Mouse (Mus musculus) CD8-positive naive resting alpha-beta T cell, adult 2 months (primary cell): Measurements from ENCODE around the gene Csrp3.
A peak's percentile ranks its signal among the peaks of the same experiment; 100 is the strongest.

ENCODE experiments used
- DNase-seq, 2 experiments: peaks; one replicate each; pipeline ENCODE4 v3.0.0; 2022; ENCODE audit warnings: low read depth in 2 of 2, low spot score in 2 of 2

Gene Csrp3

GRCm38 (mm10) chr7:48832735-48833134 lies 15.1 kb downstream of the Csrp3 start:
- no peak for DNase-seq

DNA sequence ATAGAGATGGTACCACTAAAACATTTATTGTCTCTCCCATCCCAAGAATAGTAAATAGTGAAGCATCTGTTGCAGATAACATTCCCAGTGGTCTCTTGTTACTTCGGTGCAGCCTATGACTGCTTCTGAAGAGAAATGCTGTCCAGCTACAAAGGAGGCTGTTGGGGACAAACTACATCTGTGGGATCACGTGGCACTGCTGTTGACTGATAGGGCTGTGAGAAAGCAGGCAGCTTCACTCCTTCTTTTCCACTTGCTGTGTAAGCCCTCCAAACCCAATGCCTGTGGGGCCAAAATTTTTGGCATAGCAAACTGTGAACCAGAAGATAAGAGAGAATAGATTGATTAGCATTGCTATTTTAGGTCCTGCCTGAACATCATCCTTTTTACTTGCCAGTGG lies 17.4 kb downstream of the Csrp3 start:
- no peak for DNase-seq

DNA sequence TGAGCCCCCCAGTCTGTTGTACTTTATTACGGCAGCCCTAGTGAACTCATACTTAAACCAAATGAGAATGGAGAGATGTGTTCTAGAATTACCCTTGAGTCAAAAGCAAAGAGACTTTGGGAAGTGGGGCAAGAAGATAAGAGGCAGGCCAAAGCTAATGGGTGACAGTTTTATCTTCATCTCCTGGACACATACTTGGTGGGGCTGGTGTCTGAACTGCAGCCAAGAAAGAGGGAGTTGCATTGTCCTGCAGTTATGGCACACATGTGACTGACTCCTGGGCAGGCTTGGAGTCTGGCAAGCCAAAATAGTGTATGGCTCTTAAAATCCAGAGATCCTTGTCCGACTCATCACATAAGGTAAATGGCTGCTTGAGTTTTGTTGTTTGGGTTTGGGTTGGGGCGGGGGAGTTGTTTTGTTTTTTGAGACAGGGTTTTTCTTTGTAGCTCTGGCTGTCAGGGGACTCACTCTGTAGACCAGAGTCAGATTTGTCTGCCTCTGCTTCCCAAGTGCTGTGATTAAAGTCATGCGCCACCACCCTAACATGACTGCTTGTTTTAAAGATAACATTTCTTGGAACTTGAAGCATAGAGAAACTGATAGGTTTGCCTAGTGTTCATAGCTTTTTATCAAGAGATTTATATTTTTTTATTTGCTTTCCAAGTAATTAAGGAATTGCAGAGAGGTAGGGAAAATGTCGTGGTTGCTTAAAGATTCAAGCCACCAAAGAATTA lies 18.5 kb downstream of the Csrp3 start:
- DNase-seq: no peak

- DNase-seq: no peak
Measured at GRCm38 (mm10) chr7:48825170-48825569, 22.7 kb downstream of the Csrp3 start.

- DNase-seq: no peak
Measured at GRCm38 (mm10) chr7:48824671-48825070, 23.2 kb downstream of the Csrp3 start.

DNA sequence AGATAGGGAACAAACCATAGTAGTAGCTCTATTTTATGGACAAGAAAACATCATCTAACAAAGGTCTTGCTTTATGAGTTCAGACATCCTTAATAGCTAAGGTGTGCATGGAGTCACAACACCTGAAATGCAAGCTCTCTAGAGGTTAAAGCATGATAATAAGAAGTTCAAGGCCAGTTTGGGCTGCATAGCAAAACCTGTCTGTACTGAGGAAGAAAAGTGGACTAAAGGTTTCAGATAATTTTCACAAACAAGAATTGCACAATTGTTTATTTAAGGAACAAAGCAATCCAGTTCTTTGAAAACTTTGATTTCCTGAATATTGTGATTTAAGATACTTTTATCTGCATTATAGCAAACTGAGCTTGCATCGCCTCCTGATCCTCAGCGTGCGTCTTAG lies 24.2 kb downstream of the Csrp3 start:
- DNase-seq: no peak

DNA sequence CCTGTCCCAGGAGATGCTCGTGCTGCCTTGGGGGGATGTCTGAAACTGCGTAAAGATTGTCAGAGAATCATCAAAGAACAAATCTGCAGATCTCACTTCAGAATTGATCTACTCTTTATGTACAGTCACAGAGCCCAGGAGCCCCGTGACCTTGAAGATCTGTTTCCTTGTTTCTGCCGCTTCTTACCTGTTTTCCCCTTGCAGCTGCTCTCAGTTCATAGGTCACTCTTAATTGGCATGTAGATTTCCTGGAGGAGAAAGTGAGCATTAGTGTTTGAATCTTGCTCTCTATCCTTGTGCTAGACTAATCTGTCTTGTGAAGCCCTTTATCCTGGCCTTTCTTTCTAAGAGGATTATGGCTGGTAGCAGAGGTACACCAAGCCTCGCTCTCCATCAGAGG lies 26.2 kb downstream of the Csrp3 start:
- DNase-seq: no peak

- DNase-seq: no peak
Measured at GRCm38 (mm10) chr7:48813594-48813993, 34.2 kb downstream of the Csrp3 start.

- DNase-seq: no peak
Measured at GRCm38 (mm10) chr7:48812358-48812757, 35.5 kb downstream of the Csrp3 start.

GRCm38 (mm10) chr7:48810652-48811051 lies 37.2 kb downstream of the Csrp3 start:
- no peak for DNase-seq

DNA sequence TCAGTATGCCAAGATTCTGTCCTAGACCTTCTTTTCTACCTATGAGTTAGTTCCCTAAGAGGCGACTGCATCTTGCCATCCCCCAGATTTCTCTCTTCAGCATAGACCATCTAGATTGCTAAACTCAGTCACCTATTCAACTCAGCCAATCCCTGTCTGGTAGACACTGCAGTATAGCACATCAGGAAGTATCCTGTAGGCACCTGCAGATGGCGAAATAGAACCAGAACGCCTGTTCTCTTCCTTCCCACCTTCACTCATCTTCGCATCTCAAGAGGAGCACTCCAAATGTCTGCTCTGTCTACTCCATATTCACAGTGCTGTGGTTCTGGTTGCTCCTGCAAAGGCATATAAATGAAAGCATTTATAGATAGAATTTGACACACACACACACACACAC lies 41.2 kb downstream of the Csrp3 start:
- no peak for DNase-seq

- no peak for DNase-seq
Measured at GRCm38 (mm10) chr7:48803381-48803780, 44.5 kb downstream of the Csrp3 start.

DNA sequence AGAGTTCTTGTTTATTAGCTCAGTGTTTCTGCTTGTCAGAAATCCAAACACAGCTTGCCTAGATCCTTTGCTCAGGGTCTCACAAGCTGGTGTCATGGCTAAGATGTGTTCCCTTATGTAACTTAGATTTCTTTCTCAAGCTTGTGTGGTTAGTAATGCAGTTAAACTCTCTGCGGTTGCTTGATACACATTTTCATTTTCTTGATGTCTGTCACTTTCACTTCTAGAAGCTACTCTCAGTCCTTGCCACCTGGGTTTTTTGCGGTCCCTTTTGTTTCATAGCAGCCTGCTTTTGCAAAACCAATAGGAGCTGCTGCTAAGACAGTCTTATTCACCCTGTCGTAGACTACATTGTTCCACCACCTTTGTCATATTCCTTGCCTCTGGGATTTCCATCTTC lies 52.7 kb downstream of the Csrp3 start:
- peak in 1 of 2 experiments; percentile 5 for DNase-seq

GRCm38 (mm10) chr7:48791412-48791811 lies 56.4 kb downstream of the Csrp3 start:
- no peak for DNase-seq

GRCm38 (mm10) chr7:48790117-48790516 lies 57.7 kb downstream of the Csrp3 start:
- no peak for DNase-seq

GRCm38 (mm10) chr7:48788851-48789572 lies 58.8 kb downstream of the Csrp3 start, which contains the start of gene Zdhhc13:
Gene Zdhhc13, plus strand, starts transcription at chr7:48789003.
- peak; percentile 82 to 89 for DNase-seq

DNA sequence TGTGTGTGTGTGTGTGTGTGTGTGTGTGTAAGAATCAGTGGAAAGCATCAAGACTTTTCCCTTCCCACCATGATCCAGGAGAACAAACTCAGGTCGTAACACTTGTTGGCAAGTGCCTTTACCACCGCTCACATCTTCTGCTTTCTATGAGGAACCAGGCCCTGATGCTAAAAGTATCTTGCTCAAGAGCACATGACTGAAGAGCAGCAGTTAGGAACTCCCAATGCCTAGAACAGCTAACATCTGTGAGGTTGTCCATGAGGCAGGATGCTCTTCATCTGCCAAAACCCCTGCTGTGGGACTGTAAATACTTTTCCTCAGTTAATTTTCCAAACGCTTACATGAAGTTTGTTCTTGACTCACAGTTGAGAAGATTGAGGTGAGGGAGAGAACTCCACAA lies 59.5 kb downstream of the Csrp3 start:
- DNase-seq: no peak

DNA sequence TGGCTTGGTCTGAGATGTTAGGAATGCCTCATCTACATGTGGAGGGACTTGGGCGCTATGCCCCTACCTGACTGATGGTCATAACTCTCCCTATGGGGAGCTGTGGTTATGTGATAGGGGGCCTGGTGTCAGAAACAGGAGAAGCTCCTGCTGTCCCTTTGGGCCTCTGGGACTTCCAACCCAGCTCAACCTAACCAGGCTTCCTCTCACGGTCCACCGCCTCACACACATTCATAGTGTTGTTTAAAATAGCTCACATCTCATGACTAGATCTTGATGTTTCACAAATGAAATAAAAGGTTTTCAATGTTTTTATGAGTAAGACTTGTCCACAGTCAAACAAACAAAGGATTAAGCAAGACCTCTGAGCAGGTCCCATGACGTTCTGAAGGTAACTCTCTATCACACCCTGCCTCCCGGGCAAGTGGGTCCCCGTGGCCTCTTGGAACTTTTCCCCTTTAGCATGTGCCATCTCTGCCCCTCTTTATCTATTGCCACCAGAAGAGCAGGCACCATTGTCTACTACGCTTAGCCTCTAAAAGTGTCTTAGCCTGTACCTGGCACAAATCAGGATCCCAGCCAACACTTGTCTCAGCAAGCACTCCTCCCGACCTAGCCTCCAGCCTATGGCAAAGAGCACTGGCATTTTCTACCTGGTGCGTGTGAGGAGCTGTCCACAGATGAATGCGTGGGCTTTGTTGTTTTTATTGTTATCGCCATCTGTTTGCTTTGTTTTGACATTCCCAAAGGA lies 62.9 kb downstream of the Csrp3 start:
- no peak for DNase-seq

DNA sequence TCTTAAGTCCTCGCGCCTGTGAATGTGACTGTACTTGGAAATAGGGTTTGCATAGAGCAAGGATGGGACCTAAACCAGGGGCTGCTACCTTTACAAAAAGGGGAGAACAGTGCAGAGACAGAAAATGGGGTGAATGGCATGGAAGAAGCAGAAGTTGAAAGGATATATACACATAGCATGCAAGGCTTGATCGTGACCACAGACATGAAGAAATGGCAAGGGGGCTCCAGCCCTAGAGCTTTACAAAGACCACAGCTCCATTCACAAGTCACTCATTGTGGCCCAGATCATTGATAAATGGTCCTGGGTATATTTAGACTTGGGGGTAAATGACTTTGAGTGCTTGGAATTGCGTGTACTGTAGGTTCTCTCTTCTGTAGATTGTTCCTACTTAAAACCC lies 65.4 kb downstream of the Csrp3 start:
- no peak for DNase-seq
